Mouse (Mus musculus) left cerebral cortex, postnatal 4 days (tissue): Measurements from ENCODE around the gene Acvr2b. TPM values are rescaled to one million over a fixed set of nuclear protein-coding genes. Genes with fewer than 3 reads are reported as not detected.
"Not testable (repeated sequence)": the region's sequence is repeated elsewhere in the genome, so short reads cannot be mapped to it uniquely, and the experiment has no call there.

Experiments
- DNase-seq: peaks from one replicate; pipeline ENCODE4 v3.0.0-alpha.2; 2022
- intact Hi-C: fragments of 180-260 bp; cut with DNase I; formaldehyde crosslinking; loops from one replicate; pipeline ENCODE4 v1.15.1; 2025
- total RNA-seq, 2 experiments: library from RNA; stranded (reverse); gene quantifications; 2 replicates each; pipeline ENCODE4 v1.2.3; 2021

Acvr2b gene
- 10 to 100 TPM; 23.8 to 24.6 TPM for total RNA-seq

- DNase-seq, result peak; percentile 99
- intact Hi-C loops, result no loop called here
Measured at GRCm38 (mm10) chr9:119401801-119402214, at the start of gene Acvr2b. Gene Acvr2b (plus strand): TSS chr9:119402118.

GRCm38 (mm10) chr9:119353926-119354325, 48.0 kb upstream of the Acvr2b start:
- DNase-seq, result no peak
- intact Hi-C loops, result loop anchor here (10.0 kb wide), 1 partner anchor 81 kb away; no protein-coding TSS in a partner anchor

GRCm38 (mm10) chr9:119355943-119356342, 46.0 kb upstream of the Acvr2b start:
- intact Hi-C loops, result loop anchor here (10.0 kb wide), 1 partner anchor 79 kb away; no protein-coding TSS in a partner anchor
- no peak for DNase-seq

- DNase-seq, result peak; percentile 95
- intact Hi-C loops, result loop anchor here (10.0 kb wide), 1 partner anchor 77 kb away; no protein-coding TSS in a partner anchor
Measured at GRCm38 (mm10) chr9:119357331-119358057, 44.4 kb upstream of the Acvr2b start, which contains the start of gene Xylb. Gene Xylb (plus strand): TSS chr9:119357381.

- intact Hi-C loops, result loop anchor here (10.0 kb wide), 1 partner anchor 77 kb away; no protein-coding TSS in a partner anchor
Measured at GRCm38 (mm10) chr9:119358058-119358429, 43.9 kb upstream of the Acvr2b start.

GRCm38 (mm10) chr9:119361416-119361815, 40.5 kb upstream of the Acvr2b start:
- intact Hi-C loops, result no loop called here
- no peak for DNase-seq

More at GRCm38 (mm10) chr9:119358058-119358429, 43.9 kb upstream of the Acvr2b start:
- DNase-seq, result no peak

- intact Hi-C loops, result no loop called here
- DNase-seq, result no peak
Measured at GRCm38 (mm10) chr9:119363229-119363628, 38.7 kb upstream of the Acvr2b start.

- intact Hi-C loops, result no loop called here
- DNase-seq, result no peak
Measured at GRCm38 (mm10) chr9:119365284-119365683, 36.6 kb upstream of the Acvr2b start, which contains the start of gene Slc22a14. Gene Slc22a14 (minus strand): TSS chr9:119365553.

GRCm38 (mm10) chr9:119368367-119368766, 33.6 kb upstream of the Acvr2b start:
- no peak for DNase-seq
- intact Hi-C loops, result no loop called here

GRCm38 (mm10) chr9:119370770-119371169, 31.1 kb upstream of the Acvr2b start:
- intact Hi-C loops, DNase-seq: not testable (repeated sequence)

- DNase-seq, result no peak
- intact Hi-C loops, result no loop called here
Measured at GRCm38 (mm10) chr9:119371251-119371650, 30.7 kb upstream of the Acvr2b start.

GRCm38 (mm10) chr9:119375008-119375407, 26.9 kb upstream of the Acvr2b start:
- intact Hi-C loops, result no loop called here
- no peak for DNase-seq

- no peak for DNase-seq
- intact Hi-C loops, result no loop called here
Measured at GRCm38 (mm10) chr9:119375556-119375955, 26.4 kb upstream of the Acvr2b start.

GRCm38 (mm10) chr9:119378231-119378630, 23.7 kb upstream of the Acvr2b start:
- DNase-seq, result no peak
- intact Hi-C loops, result no loop called here

GRCm38 (mm10) chr9:119382603-119383002, 19.3 kb upstream of the Acvr2b start:
- intact Hi-C loops, result no loop called here
- DNase-seq, result no peak

GRCm38 (mm10) chr9:119388956-119389355, 13.0 kb upstream of the Acvr2b start:
- intact Hi-C loops, result no loop called here
- no peak for DNase-seq

GRCm38 (mm10) chr9:119390214-119390613, 11.7 kb upstream of the Acvr2b start:
- intact Hi-C loops, result no loop called here
- DNase-seq, result no peak

- DNase-seq, result no peak
- intact Hi-C loops, result no loop called here
Measured at GRCm38 (mm10) chr9:119394808-119395207, 7.1 kb upstream of the Acvr2b start.

GRCm38 (mm10) chr9:119401351-119401750, 567 bp upstream of the Acvr2b start:
- DNase-seq, result no peak
- intact Hi-C loops, result no loop called here

- peak; percentile 54 for DNase-seq
- intact Hi-C loops, result no loop called here
Measured at GRCm38 (mm10) chr9:119402253-119403235, 626 bp downstream of the Acvr2b start.

GRCm38 (mm10) chr9:119403236-119403641, 1.3 kb downstream of the Acvr2b start:
- intact Hi-C loops, result no loop called here

More at GRCm38 (mm10) chr9:119403236-119403641, 1.3 kb downstream of the Acvr2b start:
- DNase-seq, result peak; percentile 72
